Mouse (Mus musculus) brown adipose tissue, adult 24 weeks (tissue): ENCODE measurements around the gene Dab1. TPM values are rescaled to one million over a fixed set of nuclear protein-coding genes. Genes with fewer than 3 reads are reported as not detected.

Experiments
- H3K27ac ChIP-seq: fragments of 200-500 bp; replicated peaks from 2 replicates; pipeline ENCODE4 v1.5.1; 2012; ENCODE audit warnings: low read depth, mild to moderate bottlenecking, low read length
- H3K4me1 ChIP-seq: fragments of 200-500 bp; 2 replicates; pipeline ENCODE4 v1.6.1; 2012; ENCODE audit warnings: low read length, mixed read lengths; ENCODE audit not compliant: control insufficient read depth, insufficient read depth, insufficient read length
- H3K4me3 ChIP-seq: fragments of 200-500 bp; 2 replicates; pipeline ENCODE4 v1.5.1; 2012; ENCODE audit warnings: low read depth, mild to moderate bottlenecking, low read length, moderate library complexity; ENCODE audit not compliant: insufficient read depth
- polyA plus RNA-seq: library from polyadenylated mRNA; stranded (reverse); fragments of >200 nt; gene quantifications from 2 replicates; pipeline ENCODE4 v1.2.4, GENCODE M21; 2012; ENCODE audit not compliant: missing spikeins, insufficient read depth, insufficient read length

Gene Dab1
- polyA plus RNA-seq, 1 experiment = not detected

GRCm38 (mm10) chr4:103722738-103723137 lies 103.6 kb downstream of the Dab1 start:
- no peak overlapping the region for H3K27ac ChIP-seq
- H3K4me1 ChIP-seq = no peaks in the 10 kb centered on the region
- no peak overlapping the region for H3K4me3 ChIP-seq

DNA sequence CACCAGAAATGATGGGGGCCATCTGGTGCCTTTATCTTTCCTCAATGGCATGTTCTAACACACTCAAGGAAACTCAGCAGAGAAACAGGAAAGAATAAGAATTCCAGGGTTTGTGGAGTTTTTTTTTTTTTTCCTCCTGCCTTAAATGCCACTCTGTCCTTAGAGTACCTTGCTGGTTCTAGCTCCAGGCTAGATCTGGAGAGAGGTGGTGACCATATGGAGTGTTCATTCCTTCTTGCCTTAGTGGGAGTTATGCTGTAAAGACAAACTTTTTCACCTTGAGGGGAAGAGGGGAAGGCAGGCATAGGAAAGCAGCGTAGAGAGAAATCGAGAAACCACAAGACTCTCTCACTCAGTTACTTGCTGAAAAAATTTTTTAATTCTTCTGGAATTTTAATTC lies 107.3 kb downstream of the Dab1 start:
- H3K4me1 ChIP-seq = no peaks in the 10 kb centered on the region
- no peak overlapping the region for H3K27ac ChIP-seq
- H3K4me3 ChIP-seq = no peak overlapping the region

- Histone ChIP-seq H3K4me1 (no peaks in the 10 kb centered on the region), H3K27ac (no peak overlapping the region), H3K4me3 (no peak overlapping the region)
Measured at GRCm38 (mm10) chr4:103737185-103737584, 118.0 kb downstream of the Dab1 start.

GRCm38 (mm10) chr4:103751249-103751855 lies 132.2 kb downstream of the Dab1 start:
- H3K27ac ChIP-seq = no peak overlapping the region
- no peaks in the 10 kb centered on the region for H3K4me1 ChIP-seq
- no peak overlapping the region for H3K4me3 ChIP-seq

- H3K4me1 ChIP-seq = no peaks in the 10 kb centered on the region
- H3K27ac ChIP-seq = no peak overlapping the region
- no peak overlapping the region for H3K4me3 ChIP-seq
Measured at GRCm38 (mm10) chr4:103754561-103754960, 135.4 kb downstream of the Dab1 start.

DNA sequence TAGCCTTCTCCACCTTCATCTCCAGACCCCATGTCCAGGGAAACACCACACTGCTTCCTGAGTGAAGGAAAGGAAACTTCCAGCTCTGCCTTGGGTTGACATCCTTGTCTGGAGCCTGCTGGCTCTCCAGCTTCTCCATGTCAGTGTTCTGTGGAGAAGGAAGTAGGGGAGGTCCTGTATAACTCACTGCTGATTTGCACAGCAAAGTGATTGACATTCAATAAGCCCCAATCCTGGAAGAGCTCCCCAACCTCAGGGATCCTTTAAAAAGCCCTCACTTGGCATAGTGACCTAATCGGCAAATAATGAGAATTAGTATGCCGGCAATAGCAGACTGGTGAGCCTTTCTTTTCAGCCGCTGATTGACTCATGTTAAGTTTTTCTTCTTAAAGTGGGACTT lies 138.1 kb downstream of the Dab1 start:
- Histone ChIP-seq H3K4me1 (no peaks in the 10 kb centered on the region), H3K4me3 (no peak overlapping the region), H3K27ac (no peak overlapping the region)

- no peak overlapping the region for H3K27ac ChIP-seq
- H3K4me3 ChIP-seq = no peak overlapping the region
- no peaks in the 10 kb centered on the region for H3K4me1 ChIP-seq
Measured at GRCm38 (mm10) chr4:103762416-103762815, 143.3 kb downstream of the Dab1 start.

- H3K27ac ChIP-seq = no peak overlapping the region
- no peaks in the 10 kb centered on the region for H3K4me1 ChIP-seq
Measured at GRCm38 (mm10) chr4:103775712-103776111, 156.6 kb downstream of the Dab1 start.

DNA sequence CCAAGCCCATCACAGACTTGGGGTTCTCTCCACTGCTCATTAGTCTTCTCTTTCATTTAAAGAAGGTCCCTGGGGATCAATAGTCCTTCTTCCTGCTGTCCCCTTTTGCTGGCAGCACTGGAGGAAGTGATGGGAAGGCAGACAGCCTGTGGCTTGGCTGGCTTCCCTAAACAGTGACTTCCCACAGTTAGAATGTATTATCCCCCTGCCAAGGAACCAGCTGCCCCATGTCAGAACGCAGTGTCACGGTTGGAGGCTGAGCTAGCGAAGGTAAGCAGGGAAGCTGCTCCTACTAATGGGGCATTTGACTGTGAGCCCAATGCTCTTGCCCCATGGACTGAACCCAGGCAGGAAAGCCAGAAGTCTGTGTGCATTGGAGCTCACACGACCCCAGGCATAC lies 162.2 kb downstream of the Dab1 start:
- no peak overlapping the region for H3K4me3 ChIP-seq
- H3K4me1 ChIP-seq = no peaks in the 10 kb centered on the region
- H3K27ac ChIP-seq = no peak overlapping the region

More at GRCm38 (mm10) chr4:103775712-103776111, 156.6 kb downstream of the Dab1 start:
- no peak overlapping the region for H3K4me3 ChIP-seq

GRCm38 (mm10) chr4:103783561-103784247 lies 164.5 kb downstream of the Dab1 start:
- Histone ChIP-seq H3K4me1 (no peaks in the 10 kb centered on the region), H3K27ac (no peak overlapping the region), H3K4me3 (no peak overlapping the region)

DNA sequence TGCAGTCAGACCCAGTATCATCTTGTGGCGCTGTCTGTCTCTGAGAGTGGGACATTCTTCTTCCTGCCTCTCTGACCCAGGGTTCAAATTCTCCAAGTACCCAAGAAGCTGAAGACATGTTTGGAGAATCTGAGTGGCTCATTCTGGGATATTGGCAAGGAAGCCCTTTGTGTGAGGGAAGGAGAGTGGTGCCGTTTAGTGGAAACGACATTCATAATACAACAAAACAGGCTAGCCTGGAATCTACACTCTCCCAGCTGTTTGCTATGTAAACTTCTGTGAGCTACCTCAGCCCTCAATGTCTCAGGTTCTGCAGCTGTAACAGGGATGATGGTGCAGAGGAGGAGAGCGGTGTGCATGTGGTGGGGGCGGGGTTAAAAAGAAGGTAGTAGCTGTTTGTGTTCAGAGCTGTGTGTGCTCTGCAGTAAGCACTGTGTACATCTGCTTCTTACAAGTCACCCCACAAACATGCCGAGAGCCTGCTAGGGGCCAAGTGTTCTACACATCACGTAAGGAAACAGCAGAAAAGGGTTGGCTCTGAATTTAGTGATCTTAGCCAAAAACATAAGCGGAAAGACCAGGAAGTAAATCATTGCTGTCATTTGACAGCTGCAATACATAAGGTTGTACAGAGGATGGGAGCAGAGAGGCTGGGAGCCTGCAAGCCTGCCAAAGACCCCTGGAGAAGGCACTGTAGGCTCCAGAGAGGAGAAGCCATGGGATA lies 174.6 kb downstream of the Dab1 start:
- H3K27ac ChIP-seq = no peak overlapping the region
- no peaks in the 10 kb centered on the region for H3K4me1 ChIP-seq
- H3K4me3 ChIP-seq = no peak overlapping the region

DNA sequence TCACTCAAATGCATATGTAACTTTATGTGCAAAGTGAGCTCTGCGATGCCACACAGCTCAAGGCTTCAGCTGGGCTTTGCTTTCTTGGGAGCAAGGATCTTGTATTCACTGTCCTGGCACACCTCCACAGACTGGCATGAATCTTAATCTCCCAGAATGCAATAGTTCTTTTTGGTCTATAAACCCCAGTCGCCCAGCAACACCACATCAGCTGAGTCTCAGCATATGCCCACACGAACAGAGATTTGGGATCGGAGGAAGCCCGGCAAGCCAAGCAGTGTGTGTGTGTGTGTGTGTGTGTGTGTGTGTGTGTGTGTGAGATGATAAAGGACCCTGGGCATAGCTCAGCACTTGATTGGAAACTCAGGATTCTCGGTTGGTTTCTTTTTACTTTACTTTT lies 177.3 kb downstream of the Dab1 start:
- no peak overlapping the region for H3K27ac ChIP-seq
- H3K4me1 ChIP-seq = no peaks in the 10 kb centered on the region
- H3K4me3 ChIP-seq = no peak overlapping the region

DNA sequence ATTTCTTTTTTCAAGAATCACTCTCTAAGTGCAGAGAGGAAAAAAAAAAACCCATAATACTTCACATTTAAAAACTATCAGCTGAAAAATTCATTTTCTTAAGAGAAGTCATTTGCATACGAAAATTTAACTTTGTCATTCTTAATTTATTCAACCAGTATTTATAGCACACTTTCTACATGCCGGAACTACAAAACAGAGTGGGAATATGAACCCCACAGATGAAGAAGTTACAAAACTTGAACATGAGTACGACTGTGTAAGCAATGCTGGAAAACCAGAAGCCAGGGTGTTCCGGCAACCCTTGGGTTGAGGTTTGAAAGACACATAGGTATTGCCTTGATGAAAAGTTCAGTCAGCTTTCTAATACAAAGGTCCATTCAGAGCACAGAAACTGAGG lies 183.3 kb downstream of the Dab1 start:
- Histone ChIP-seq H3K4me3 (no peak overlapping the region), H3K27ac (no peak overlapping the region), H3K4me1 (no peaks in the 10 kb centered on the region)

- H3K4me3 ChIP-seq = no peak overlapping the region
- no peaks in the 10 kb centered on the region for H3K4me1 ChIP-seq
- H3K27ac ChIP-seq = no peak overlapping the region
Measured at GRCm38 (mm10) chr4:103804461-103804860, 185.3 kb downstream of the Dab1 start.

DNA sequence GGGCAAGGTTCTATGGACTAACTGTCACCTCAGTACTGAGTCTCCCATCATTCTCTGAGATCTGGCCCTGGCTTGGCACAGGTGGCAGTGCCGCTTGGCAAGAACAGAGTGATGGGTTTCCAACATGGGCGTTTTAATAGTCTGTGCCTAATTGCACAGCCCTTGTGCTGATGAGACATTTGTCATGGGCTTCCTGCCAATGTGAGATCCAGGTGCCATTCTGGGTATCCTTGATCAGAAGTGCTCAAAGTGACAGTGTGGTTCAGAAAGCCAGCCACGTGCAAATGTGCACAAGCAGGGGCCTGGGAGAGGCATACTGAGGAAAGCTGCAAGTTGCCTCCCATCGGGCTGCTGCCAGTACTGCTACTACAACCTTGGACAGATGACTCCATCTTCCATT lies 203.5 kb downstream of the Dab1 start:
- Histone ChIP-seq H3K4me3 (no peak overlapping the region), H3K4me1 (no peaks in the 10 kb centered on the region), H3K27ac (no peak overlapping the region)

DNA sequence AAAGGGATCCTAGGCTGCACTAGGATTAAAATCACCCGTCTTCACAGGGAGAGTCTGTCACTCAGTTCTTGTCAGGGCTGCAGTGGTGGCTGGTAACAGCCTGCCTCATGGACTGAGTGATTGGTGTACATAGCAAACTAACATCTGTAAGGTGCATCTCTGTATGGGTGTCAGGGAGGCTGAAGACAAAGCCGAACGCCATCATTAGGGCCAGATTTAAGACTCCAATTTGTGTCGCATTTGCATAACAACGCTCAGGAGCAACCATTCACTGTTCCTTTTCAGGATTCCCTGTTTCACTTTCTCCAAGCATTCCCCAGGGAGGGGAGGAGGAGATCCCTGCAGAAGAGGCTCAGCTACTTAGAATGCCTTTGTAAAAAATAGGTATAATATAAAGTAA lies 219.2 kb downstream of the Dab1 start:
- no peak overlapping the region for H3K4me3 ChIP-seq
- no peaks in the 10 kb centered on the region for H3K4me1 ChIP-seq

More for the DNA sequence above, 219.2 kb downstream of the Dab1 start:
- no peak overlapping the region for H3K27ac ChIP-seq
